Mouse (Mus musculus) megakaryocyte, embryonic 14.5 days (primary cell): ENCODE measurements around the gene Tulp3.

Experiments
- FLI1 ChIP-seq: IDR thresholded peaks from 2 replicates; pipeline ENCODE4 v1.6.1; 2012; ENCODE audit warnings: low read length, inconsistent platforms, mixed read lengths
- GATA1 ChIP-seq: IDR thresholded peaks from 3 replicates; pipeline ENCODE4 v1.6.1; 2012; ENCODE audit warnings: mixed read lengths, low read length, inconsistent platforms, borderline replicate concordance

- TF ChIP-seq GATA1 (no peak), FLI1 (no peak)
Measured at GRCm38 (mm10) chr6:128276349-128276748, 79.3 kb downstream of the Tulp3 start.
